Mouse (Mus musculus) liver, embryonic 15.5 days (tissue): ENCODE data around the gene Adtrp. TPM values are rescaled to one million over a fixed set of nuclear protein-coding genes. Genes with fewer than 3 reads are reported as not detected.
A peak's percentile ranks its signal among the peaks of the same experiment; 100 is the strongest.

ENCODE experiments used
- ATAC-seq: fragments of 200-750 bp; cut with Nextera tagmentation; 2 replicates; pipeline ENCODE4 v1.8.0; 2017; ENCODE audit warnings: moderate number of reproducible peaks, mild to moderate bottlenecking, moderate library complexity; ENCODE audit not compliant: insufficient read depth
- H3K27ac ChIP-seq: fragments of 300-500 bp; sonication (generic); replicated peaks from 2 replicates; pipeline ENCODE4 v1.5.1; 2015; ENCODE audit warnings: mild to moderate bottlenecking, inconsistent platforms
- H3K27me3 ChIP-seq: fragments of 300-500 bp; sonication (generic); 2 replicates; pipeline ENCODE4 v1.6.1; 2015; ENCODE audit warnings: mild to moderate bottlenecking, inconsistent platforms
- H3K36me3 ChIP-seq: fragments of 300-500 bp; sonication (generic); replicated peaks from 2 replicates; pipeline ENCODE4 v1.6.1; 2015; ENCODE audit warnings: moderate library complexity, mild to moderate bottlenecking, inconsistent platforms
- H3K4me1 ChIP-seq: fragments of 300-500 bp; sonication (generic); replicated peaks from 2 replicates; pipeline ENCODE4 v1.6.1; 2015; ENCODE audit warnings: inconsistent platforms
- H3K4me2 ChIP-seq: fragments of 300-500 bp; sonication (generic); 2 replicates; pipeline ENCODE4 v1.6.1; 2015; ENCODE audit warnings: moderate library complexity, mild to moderate bottlenecking, inconsistent platforms
- H3K4me3 ChIP-seq: fragments of 300-500 bp; sonication (generic); replicated peaks from 2 replicates; pipeline ENCODE4 v1.5.1; 2015; ENCODE audit warnings: mild to moderate bottlenecking, inconsistent platforms
- H3K9ac ChIP-seq: fragments of 300-500 bp; sonication (generic); 2 replicates; pipeline ENCODE4 v1.6.1; 2015; ENCODE audit warnings: moderate library complexity, mild to moderate bottlenecking, inconsistent platforms
- H3K9me3 ChIP-seq: fragments of 300-500 bp; sonication (generic); replicated peaks from 2 replicates; pipeline ENCODE4 v1.6.1; 2016; ENCODE audit warnings: inconsistent platforms
- whole genome bisulfite sequencing: fragments of 180-500 bp; shearing (Covaris S2); methylation state at CpG from one replicate; pipeline ENCODE4 v1.1.7; 2015; ENCODE audit warnings: mixed read lengths; ENCODE audit not compliant: insufficient replicate concordance; 5-methylcytosine and 5-hydroxymethylcytosine counted together
- polyA plus RNA-seq: library from polyadenylated mRNA; unstranded; fragments of >200 nt; fragmentation: Nextera tagmentation; extraction: Ambion mirVana; gene quantifications from 2 replicates; pipeline ENCODE4 v1.2.1, GENCODE M21; 2015

The Adtrp gene
- polyA plus RNA-seq, 1 experiment from 2014 or later = 1.1 TPM

GRCm38 (mm10) chr13:41827581-41827980, 19.9 kb downstream of the Adtrp start:
- H3K36me3 ChIP-seq = no peaks in the 10 kb centered on the region
- H3K27ac ChIP-seq = no peak overlapping the region
- no peak overlapping the region for H3K9ac ChIP-seq
- H3K4me3 ChIP-seq = no peak overlapping the region
- H3K9me3 ChIP-seq = no peaks in the 10 kb centered on the region
- H3K4me2 ChIP-seq = no peak overlapping the region
- 62% methylated on average over 5 of the region's 5 CpGs for WGBS
- ATAC-seq = no peak
- H3K27me3 ChIP-seq = no peaks in the 10 kb centered on the region
- 0 out of 2 replicates have a peak, but pooled peaks cover 3% of the 10 kb centered on the region for H3K4me1 ChIP-seq

GRCm38 (mm10) chr13:41825379-41825966, 22.0 kb downstream of the Adtrp start:
- 28% methylated on average over 11 of the region's 11 CpGs for WGBS
- ATAC-seq = no peak
- Histone ChIP-seq H3K4me1 (0 out of 2 replicates have a peak, but pooled peaks cover 3% of the 10 kb centered on the region), H3K4me2 (peak overlapping the region; percentile 14; the same call in 1 of the 2 replicates), H3K4me3 (no peak overlapping the region), H3K27ac (no peak overlapping the region), H3K9me3 (no peaks in the 10 kb centered on the region), H3K36me3 (no peaks in the 10 kb centered on the region), H3K27me3 (no peaks in the 10 kb centered on the region), H3K9ac (no peak overlapping the region)

GRCm38 (mm10) chr13:41823077-41823476, 24.4 kb downstream of the Adtrp start:
- Histone ChIP-seq H3K27ac (no peak overlapping the region), H3K9me3 (no peaks in the 10 kb centered on the region), H3K36me3 (no peaks in the 10 kb centered on the region), H3K4me3 (no peak overlapping the region), H3K27me3 (no peaks in the 10 kb centered on the region), H3K4me2 (no peak overlapping the region), H3K9ac (no peak overlapping the region), H3K4me1 (no peaks in the 10 kb centered on the region)
- WGBS = 39% methylated on average over 3 of the region's 3 CpGs
- ATAC-seq = no peak

GRCm38 (mm10) chr13:41822617-41823016, 24.9 kb downstream of the Adtrp start:
- no peaks in the 10 kb centered on the region for H3K36me3 ChIP-seq
- WGBS = 51% methylated on average over 2 of the region's 2 CpGs
- ATAC-seq = no peak
- H3K9me3 ChIP-seq = no peaks in the 10 kb centered on the region
- H3K4me2 ChIP-seq = no peak overlapping the region
- no peaks in the 10 kb centered on the region for H3K4me1 ChIP-seq
- H3K27me3 ChIP-seq = no peaks in the 10 kb centered on the region
- no peak overlapping the region for H3K27ac ChIP-seq
- H3K4me3 ChIP-seq = no peak overlapping the region
- H3K9ac ChIP-seq = no peak overlapping the region

GRCm38 (mm10) chr13:41822091-41822490, 25.4 kb downstream of the Adtrp start:
- no peak overlapping the region for H3K4me3 ChIP-seq
- no peak overlapping the region for H3K27ac ChIP-seq
- WGBS = 18% methylated on average over 5 of the region's 5 CpGs
- no peaks in the 10 kb centered on the region for H3K27me3 ChIP-seq
- no peaks in the 10 kb centered on the region for H3K36me3 ChIP-seq
- H3K4me1 ChIP-seq = no peaks in the 10 kb centered on the region
- ATAC-seq = no peak
- H3K9ac ChIP-seq = no peak overlapping the region
- no peaks in the 10 kb centered on the region for H3K9me3 ChIP-seq
- H3K4me2 ChIP-seq = no peak overlapping the region

- Histone ChIP-seq H3K4me1 (no peaks in the 10 kb centered on the region), H3K9me3 (no peaks in the 10 kb centered on the region), H3K4me2 (no peak overlapping the region), H3K4me3 (no peak overlapping the region), H3K27me3 (no peaks in the 10 kb centered on the region), H3K36me3 (no peaks in the 10 kb centered on the region), H3K9ac (no peak overlapping the region), H3K27ac (no peak overlapping the region)
- 67% methylated on average over 3 of the region's 3 CpGs for WGBS
- no peak for ATAC-seq
Measured at GRCm38 (mm10) chr13:41820947-41821346, 26.5 kb downstream of the Adtrp start.

GRCm38 (mm10) chr13:41819918-41820317, 27.6 kb downstream of the Adtrp start:
- Histone ChIP-seq H3K4me3 (no peak overlapping the region), H3K4me1 (no peaks in the 10 kb centered on the region), H3K9ac (no peak overlapping the region), H3K36me3 (no peaks in the 10 kb centered on the region), H3K9me3 (no peaks in the 10 kb centered on the region), H3K27me3 (no peaks in the 10 kb centered on the region), H3K4me2 (no peak overlapping the region), H3K27ac (no peak overlapping the region)
- ATAC-seq = no peak
- WGBS = 61% methylated on average over 4 of the region's 4 CpGs

GRCm38 (mm10) chr13:41819484-41819883, 28.0 kb downstream of the Adtrp start:
- Histone ChIP-seq H3K27me3 (no peaks in the 10 kb centered on the region), H3K36me3 (no peaks in the 10 kb centered on the region), H3K9me3 (no peaks in the 10 kb centered on the region), H3K4me3 (no peak overlapping the region), H3K4me2 (no peak overlapping the region), H3K9ac (no peak overlapping the region), H3K4me1 (no peaks in the 10 kb centered on the region), H3K27ac (no peak overlapping the region)
- ATAC-seq = no peak
- WGBS = 50% methylated on average over 4 of the region's 4 CpGs

GRCm38 (mm10) chr13:41817583-41817982, 29.9 kb downstream of the Adtrp start:
- Histone ChIP-seq H3K9me3 (no peaks in the 10 kb centered on the region), H3K4me1 (no peaks in the 10 kb centered on the region), H3K36me3 (no peaks in the 10 kb centered on the region), H3K9ac (no peak overlapping the region), H3K4me2 (no peak overlapping the region), H3K4me3 (no peak overlapping the region), H3K27me3 (no peaks in the 10 kb centered on the region), H3K27ac (no peak overlapping the region)
- no peak for ATAC-seq
- 64% methylated on average over 4 of the region's 4 CpGs for WGBS

- Histone ChIP-seq H3K9me3 (no peaks in the 10 kb centered on the region), H3K9ac (no peak overlapping the region), H3K4me3 (no peak overlapping the region), H3K4me1 (no peaks in the 10 kb centered on the region), H3K27me3 (no peaks in the 10 kb centered on the region), H3K27ac (no peak overlapping the region), H3K36me3 (no peaks in the 10 kb centered on the region), H3K4me2 (no peak overlapping the region)
- WGBS = 73% methylated on average over 4 of the region's 4 CpGs
- no peak for ATAC-seq
Measured at GRCm38 (mm10) chr13:41816643-41817042, 30.8 kb downstream of the Adtrp start.

GRCm38 (mm10) chr13:41810776-41811175, 36.7 kb downstream of the Adtrp start:
- Histone ChIP-seq H3K27me3 (no peaks in the 10 kb centered on the region), H3K9me3 (no peaks in the 10 kb centered on the region), H3K4me3 (no peak overlapping the region), H3K36me3 (no peaks in the 10 kb centered on the region), H3K9ac (no peak overlapping the region), H3K4me2 (no peak overlapping the region), H3K4me1 (no peaks in the 10 kb centered on the region), H3K27ac (no peak overlapping the region)
- ATAC-seq = no peak
- WGBS = 75% methylated on average over 7 of the region's 7 CpGs

- Histone ChIP-seq H3K4me3 (no peak overlapping the region), H3K4me2 (no peak overlapping the region), H3K27ac (no peak overlapping the region), H3K4me1 (no peaks in the 10 kb centered on the region), H3K27me3 (no peaks in the 10 kb centered on the region), H3K9ac (no peak overlapping the region), H3K9me3 (no peaks in the 10 kb centered on the region), H3K36me3 (no peaks in the 10 kb centered on the region)
- no peak for ATAC-seq
- 77% methylated on average over 4 of the region's 4 CpGs for WGBS
Measured at GRCm38 (mm10) chr13:41807815-41808214, 39.7 kb downstream of the Adtrp start.
